Mouse (Mus musculus) G1E (cell line): ENCODE data around the gene Scarf1.

ENCODE experiments used
- CTCF ChIP-seq: IDR thresholded peaks from 2 replicates; pipeline ENCODE4 v1.5.1; 2012; ENCODE audit warnings: low read depth, low read length, inconsistent platforms, mixed read lengths
- GATA1 ChIP-seq: IDR thresholded peaks from 2 replicates; pipeline ENCODE4 v1.6.1; 2012; ENCODE audit warnings: borderline replicate concordance, low read length, inconsistent platforms, mixed read lengths
- GATA2 ChIP-seq: IDR thresholded peaks from 2 replicates; pipeline ENCODE4 v1.6.1; 2012; ENCODE audit warnings: low read depth, low read length, inconsistent platforms, borderline replicate concordance
- TAL1 ChIP-seq: conservative IDR thresholded peaks from 2 replicates; pipeline ENCODE4 v1.6.1; 2012; ENCODE audit warnings: low read depth, low read length, inconsistent platforms, mixed read lengths

DNA sequence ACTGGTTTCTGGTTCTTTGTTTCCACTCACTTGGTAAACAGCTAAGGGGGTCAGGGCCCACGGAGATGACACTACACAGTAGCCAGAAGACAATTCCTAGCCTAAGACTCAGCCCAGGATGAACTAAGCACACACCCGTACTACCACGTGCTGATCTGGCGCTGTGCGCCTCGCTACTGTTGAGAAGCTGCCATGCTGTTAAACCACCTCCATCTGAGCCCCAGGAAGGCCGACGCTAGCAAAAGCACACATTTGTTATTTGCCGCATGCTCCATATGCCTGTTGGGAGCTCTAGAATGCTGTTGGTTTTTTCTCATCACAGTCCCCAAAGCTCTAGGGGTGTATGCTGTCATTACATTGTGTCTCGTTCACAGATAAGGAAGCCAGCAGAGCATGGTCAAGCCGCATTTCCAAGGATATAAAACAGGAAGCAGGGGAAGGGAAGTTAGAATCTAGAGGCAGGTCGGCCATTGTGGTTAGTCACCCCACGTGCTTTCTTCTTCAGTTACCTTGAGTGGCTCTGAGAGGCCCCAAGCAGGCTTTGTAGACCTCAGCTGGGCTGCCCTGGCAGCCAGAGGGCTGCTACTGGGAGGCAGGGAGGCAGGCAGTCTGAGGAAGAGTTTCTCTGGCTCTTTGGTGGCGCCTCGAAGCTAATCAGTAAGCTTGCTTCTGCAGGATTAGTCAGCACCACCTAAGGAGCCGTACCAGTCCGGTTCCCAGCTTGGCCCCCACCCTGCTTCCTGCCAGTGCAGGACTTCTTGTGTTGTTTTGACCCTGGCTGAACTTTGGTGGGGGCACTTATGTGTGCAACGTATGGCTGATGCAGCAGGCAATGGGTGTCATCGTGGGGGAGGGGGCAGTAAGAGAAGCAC is 27.6 kb downstream of the Scarf1 start:
- TF ChIP-seq GATA1 (no peak), CTCF (no peak), GATA2 (no peak), TAL1 (no peak)
